Mouse (Mus musculus): ENCODE results near the gene Nlgn3.

GRCm38 (mm10) chrX:101332031-101332374, 33.0 kb downstream of the Nlgn3 start:
- no peak for TF ChIP-seq CTCF (IDR thresholded peaks at IDR 0.05; ENCODE audit: low read depth)
- peak; percentile 19; the same call in 1 of the 2 replicates for TF ChIP-seq EP300 (IDR thresholded peaks at IDR 0.05; ENCODE audit: low read depth)

Measured in heart, postnatal 0 days (tissue).